Mouse (Mus musculus): ENCODE results near the gene Vmn2r77. TPM values are rescaled to one million over a fixed set of nuclear protein-coding genes. Genes with fewer than 3 reads are reported as not detected.

The Vmn2r77 gene
- polyA plus RNA-seq, 1 experiment from 2014 or later: not detected

Other genes with a start within 250 kb of the Vmn2r77 start
- gene Olfr295, start 211.2 kb upstream of the Vmn2r77 start, polyA plus RNA-seq (2015; fragmentation: Nextera tagmentation; extraction: Ambion mirVana): not detected in 2 replicates
- not detected in 2 replicates for gene Olfr294, start 178.4 kb upstream of the Vmn2r77 start, polyA plus RNA-seq (2015; fragmentation: Nextera tagmentation; extraction: Ambion mirVana)
- gene Olfr293, start 146.0 kb upstream of the Vmn2r77 start, polyA plus RNA-seq (2015; fragmentation: Nextera tagmentation; extraction: Ambion mirVana): not detected in 2 replicates
- not detected in 2 replicates for gene Olfr292, start 106.7 kb upstream of the Vmn2r77 start, polyA plus RNA-seq (2015; fragmentation: Nextera tagmentation; extraction: Ambion mirVana)
- 0.62 and 0.87 TPM in 2 replicates for gene Folh1, start 19.1 kb upstream of the Vmn2r77 start, polyA plus RNA-seq (2015; fragmentation: Nextera tagmentation; extraction: Ambion mirVana)
- gene Vmn2r78, start 120.1 kb downstream of the Vmn2r77 start, polyA plus RNA-seq (2015; fragmentation: Nextera tagmentation; extraction: Ambion mirVana): not detected in 2 replicates
- gene Vmn2r79, start 201.1 kb downstream of the Vmn2r77 start, polyA plus RNA-seq (2015; fragmentation: Nextera tagmentation; extraction: Ambion mirVana): not detected in 2 replicates

All from midbrain, embryonic 16.5 days (tissue).